Mouse (Mus musculus) lung, postnatal 0 days (tissue): ENCODE data around the gene Gpalpp1. TPM values are rescaled to one million over a fixed set of nuclear protein-coding genes. Genes with fewer than 3 reads are reported as not detected.

Source experiments
- ATAC-seq: fragments of 200-750 bp; cut with Nextera tagmentation; 2 replicates; pipeline ENCODE4 v1.8.0; 2017; ENCODE audit warnings: moderate library complexity
- DNase-seq: peaks from one replicate; pipeline ENCODE4 v3.0.0-alpha.2; 2016; ENCODE audit warnings: low spot score
- H3K27ac ChIP-seq: fragments of 300-500 bp; sonication (generic); 2 replicates; pipeline ENCODE4 v1.5.1; 2014; ENCODE audit warnings: antibody characterized with exemption, mild to moderate bottlenecking, low read length, mixed read lengths
- H3K27me3 ChIP-seq: fragments of 300-500 bp; sonication (generic); replicated peaks from 2 replicates; pipeline ENCODE4 v1.6.1; 2014; ENCODE audit warnings: low read length, mixed read lengths; ENCODE audit not compliant: insufficient read depth
- H3K36me3 ChIP-seq: fragments of 300-500 bp; sonication (generic); 2 replicates; pipeline ENCODE4 v1.6.1; 2014; ENCODE audit warnings: low read length, mixed read lengths; ENCODE audit not compliant: insufficient read depth
- H3K4me1 ChIP-seq: fragments of 300-500 bp; sonication (generic); 2 replicates; pipeline ENCODE4 v1.6.1; 2014; ENCODE audit warnings: antibody characterized with exemption, low read depth, low read length, mixed read lengths; ENCODE audit not compliant: insufficient read depth
- H3K4me2 ChIP-seq: fragments of 300-500 bp; sonication (generic); replicated peaks from 2 replicates; pipeline ENCODE4 v1.6.1; 2014; ENCODE audit warnings: low read depth, mild to moderate bottlenecking, low read length, moderate library complexity, mixed read lengths
- H3K4me3 ChIP-seq: fragments of 300-500 bp; sonication (generic); 2 replicates; pipeline ENCODE4 v1.5.1; 2014; ENCODE audit warnings: low read depth, low read length
- H3K9ac ChIP-seq: fragments of 300-500 bp; sonication (generic); replicated peaks from 2 replicates; pipeline ENCODE4 v1.6.1; 2014; ENCODE audit warnings: low read depth, mild to moderate bottlenecking
- H3K9me3 ChIP-seq: fragments of 300-500 bp; sonication (generic); 2 replicates; pipeline ENCODE4 v1.6.1; 2016; ENCODE audit warnings: low read length, mixed read lengths
- CTCF ChIP-seq: IDR thresholded peaks from 2 replicates; pipeline ENCODE4 v1.5.1; 2016; ENCODE audit warnings: antibody characterized with exemption, mild to moderate bottlenecking
- EP300 ChIP-seq: IDR thresholded peaks from 2 replicates; pipeline ENCODE4 v1.6.1; 2016; ENCODE audit warnings: antibody characterized with exemption, mild to moderate bottlenecking, control low read depth
- WGBS: fragments of 180-500 bp; shearing (Covaris S2); extraction: QIAGEN DNeasy Blood & Tissue Kit; methylation state at CpG from one replicate; pipeline ENCODE4 v1.1.7; 2014; 5-methylcytosine and 5-hydroxymethylcytosine counted together
- polyA plus RNA-seq: library from polyadenylated mRNA; unstranded; fragments of >200 nt; fragmentation: Nextera tagmentation; extraction: Ambion mirVana; gene quantifications from 2 replicates; pipeline ENCODE4 v1.2.1, GENCODE M21; 2015

Gpalpp1 gene
- polyA plus RNA-seq, 1 experiment from 2014 or later, result 7.0 TPM

- TF ChIP-seq EP300 (0 out of 2 replicates have a peak, but pooled peaks have one; percentile 33), CTCF (no peak)
- no peaks in the 10 kb centered on the region for H3K27me3 ChIP-seq
- DNase-seq (no peak), ATAC-seq (no peak)
- H3K4me2 ChIP-seq, result no peak overlapping the region
- H3K4me1 ChIP-seq, result peaks cover 9% of the 10 kb centered on the region; the same call in 1 of the 2 replicates
- no peaks in the 10 kb centered on the region for H3K9me3 ChIP-seq
- no peak overlapping the region for H3K27ac ChIP-seq
- no peak overlapping the region for H3K4me3 ChIP-seq
- H3K36me3 ChIP-seq, result no peaks in the 10 kb centered on the region
- 69% methylated on average over 1 of the region's 1 CpGs for WGBS
- H3K9ac ChIP-seq, result no peak overlapping the region
Observed at GRCm38 (mm10) chr14:76145248-76145647, 34.7 kb upstream of the Gpalpp1 start.

GRCm38 (mm10) chr14:76134975-76135374, 24.4 kb upstream of the Gpalpp1 start:
- Histone ChIP-seq H3K27me3 (no peaks in the 10 kb centered on the region), H3K9ac (no peak overlapping the region), H3K4me2 (no peak overlapping the region), H3K9me3 (no peaks in the 10 kb centered on the region), H3K4me1 (no peaks in the 10 kb centered on the region), H3K36me3 (peaks cover 26% of the 10 kb centered on the region), H3K27ac (no peak overlapping the region), H3K4me3 (no peak overlapping the region)
- WGBS, result 91% methylated on average over 4 of the region's 4 CpGs
- TF ChIP-seq CTCF (peak; percentile 23; the same call in 1 of the 2 replicates), EP300 (no peak)
- DNase-seq (no peak), ATAC-seq (no peak)

GRCm38 (mm10) chr14:76128174-76128573, 17.6 kb upstream of the Gpalpp1 start:
- no peak overlapping the region for H3K4me2 ChIP-seq
- H3K36me3 ChIP-seq, result peaks cover 15% of the 10 kb centered on the region
- H3K9me3 ChIP-seq, result no peaks in the 10 kb centered on the region
- no peak overlapping the region for H3K27ac ChIP-seq
- H3K9ac ChIP-seq, result no peak overlapping the region
- no peak for TF ChIP-seq EP300
- TF ChIP-seq CTCF, result no peak
- DNase-seq, result no peak
- H3K4me3 ChIP-seq, result no peak overlapping the region
- no peaks in the 10 kb centered on the region for H3K27me3 ChIP-seq
- no peaks in the 10 kb centered on the region for H3K4me1 ChIP-seq
- no peak for ATAC-seq
- WGBS, result 71% methylated on average over 4 of the region's 4 CpGs

- DNase-seq (no peak), ATAC-seq (no peak)
- H3K4me3 ChIP-seq, result no peak overlapping the region
- no peak overlapping the region for H3K9ac ChIP-seq
- H3K27ac ChIP-seq, result no peak overlapping the region
- no peaks in the 10 kb centered on the region for H3K27me3 ChIP-seq
- H3K9me3 ChIP-seq, result no peaks in the 10 kb centered on the region
- H3K4me2 ChIP-seq, result no peak overlapping the region
- H3K36me3 ChIP-seq, result peaks cover 15% of the 10 kb centered on the region
- TF ChIP-seq EP300 (no peak), CTCF (no peak)
- no peaks in the 10 kb centered on the region for H3K4me1 ChIP-seq
- WGBS, result 91% methylated on average over 3 of the region's 3 CpGs
Observed at GRCm38 (mm10) chr14:76127311-76127710, 16.8 kb upstream of the Gpalpp1 start.

- no peaks in the 10 kb centered on the region; the same call in 1 of the 2 replicates for H3K36me3 ChIP-seq
- no peak overlapping the region for H3K9ac ChIP-seq
- no peaks in the 10 kb centered on the region for H3K9me3 ChIP-seq
- H3K4me3 ChIP-seq, result no peak overlapping the region
- no peak overlapping the region for H3K4me2 ChIP-seq
- H3K27me3 ChIP-seq, result no peaks in the 10 kb centered on the region
- ATAC-seq, result no peak
- TF ChIP-seq EP300, result no peak
- H3K27ac ChIP-seq, result peak overlapping the region; percentile 3; the same call in 1 of the 2 replicates
- 71% methylated on average over 8 of the region's 8 CpGs for WGBS
- H3K4me1 ChIP-seq, result no peaks in the 10 kb centered on the region
- DNase-seq, result no peak
Observed at GRCm38 (mm10) chr14:76122663-76123058, 12.1 kb upstream of the Gpalpp1 start.

GRCm38 (mm10) chr14:76121901-76122662, 11.5 kb upstream of the Gpalpp1 start:
- TF ChIP-seq CTCF (peak; percentile 84), EP300 (no peak)
- WGBS, result 43% methylated on average over 6 of the region's 6 CpGs
- no peaks in the 10 kb centered on the region; the same call in 1 of the 2 replicates for H3K36me3 ChIP-seq
- H3K4me3 ChIP-seq, result no peak overlapping the region
- no peak overlapping the region for H3K9ac ChIP-seq
- no peaks in the 10 kb centered on the region for H3K27me3 ChIP-seq
- ATAC-seq, result peak; percentile 81
- H3K27ac ChIP-seq, result 0 out of 2 replicates have a peak overlapping the region, but pooled peaks have one; percentile 3
- H3K4me1 ChIP-seq, result no peaks in the 10 kb centered on the region
- no peaks in the 10 kb centered on the region for H3K9me3 ChIP-seq
- H3K4me2 ChIP-seq, result no peak overlapping the region
- peak; percentile 70 for DNase-seq
